Comparison of ENCODE assay signal across 31 mouse cellular contexts in the genomic region with DNA sequence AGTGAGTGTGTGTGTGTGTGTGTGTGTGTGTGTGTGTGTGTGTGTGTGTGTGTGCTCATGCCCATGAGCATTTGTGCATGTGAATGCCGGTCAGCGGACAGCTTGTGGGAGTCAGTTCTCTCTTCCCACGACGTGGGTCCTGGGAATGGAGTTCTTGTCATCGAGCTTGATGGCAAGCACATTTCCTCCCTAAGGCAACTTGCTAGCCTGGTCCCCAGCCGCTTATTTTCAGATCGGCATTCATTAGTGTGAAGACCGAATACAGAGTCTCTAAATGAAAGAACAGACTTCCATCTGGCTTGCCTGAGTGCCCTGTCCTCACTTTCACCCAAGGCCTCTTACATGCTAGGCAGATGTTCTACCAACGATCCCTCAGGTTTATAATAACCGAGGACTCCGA. TPM values are rescaled to one million over a fixed set of nuclear protein-coding genes. Genes with fewer than 3 reads are reported as not detected.
"Had no signal": no experiment of that assay in that cellular context is flagged by ENCODE, and none has a peak within 500 bp of the region (broad histone marks: within the 10 kb centered on the region; RNA-seq: fewer than 3 reads in every experiment).

No protein-coding gene starts in this region.

- H3K27me3 ChIP-seq: limb, embryonic 13.5 days; liver, embryonic 12.5 days; liver, embryonic 15.5 days; lung, embryonic 15.5 days; megakaryocyte, embryonic 14.5 days; midbrain, embryonic 13.5 days; neural tube, embryonic 13.5 days had no signal

- H3K4me1 ChIP-seq: liver, embryonic 12.5 days; liver, embryonic 15.5 days; megakaryocyte, embryonic 14.5 days; midbrain, embryonic 10.5 days had no signal

- H3K4me3 ChIP-seq: layer of hippocampus, adult 2 months; limb, embryonic 10.5 days; limb, embryonic 13.5 days; liver, embryonic 12.5 days; liver, embryonic 15.5 days; lung, embryonic 15.5 days; megakaryocyte, embryonic 14.5 days; midbrain, embryonic 10.5 days; midbrain, embryonic 13.5 days; myocyte; neural tube, embryonic 13.5 days had no signal

- H3K36me3 ChIP-seq: limb, embryonic 10.5 days; limb, embryonic 13.5 days; liver, embryonic 12.5 days; liver, embryonic 15.5 days; lung, embryonic 15.5 days; midbrain, embryonic 10.5 days; midbrain, embryonic 13.5 days; neural tube, embryonic 13.5 days had no signal

- ATAC-seq: liver, embryonic 12.5 days; midbrain, embryonic 13.5 days; midbrain, embryonic 16.5 days had no signal

- H3K9ac ChIP-seq: limb, embryonic 13.5 days; liver, embryonic 12.5 days; liver, embryonic 15.5 days; lung, embryonic 15.5 days; midbrain, embryonic 13.5 days; neural tube, embryonic 13.5 days had no signal

- H3K27ac ChIP-seq: kidney, postnatal 0 days; layer of hippocampus, adult 2 months; limb, embryonic 10.5 days; liver, embryonic 12.5 days; liver, embryonic 15.5 days; lung, embryonic 15.5 days; midbrain, embryonic 10.5 days; midbrain, embryonic 13.5 days; neural tube, embryonic 13.5 days; stomach, postnatal 0 days had no signal

- H3K4me2 ChIP-seq: limb, embryonic 13.5 days; liver, embryonic 12.5 days; liver, embryonic 15.5 days; lung, embryonic 15.5 days; midbrain, embryonic 13.5 days; neural tube, embryonic 13.5 days had no signal

- DNase-seq: kidney, postnatal 25 days; layer of hippocampus, adult 9-11 months; liver; lung, adult 18-20 months; lung, postnatal 10 days; lung, postnatal 36 days; right cerebral cortex, adult 18-20 months; right cerebral cortex, postnatal 14 days; right cerebral cortex, postnatal 4 days; thymus, adult 2 months; thymus, postnatal 14 days; thymus, postnatal 4 days had no signal

- H3K9me3 ChIP-seq: limb, embryonic 10.5 days; limb, embryonic 13.5 days; liver, embryonic 12.5 days; liver, embryonic 15.5 days; lung, embryonic 15.5 days; megakaryocyte, embryonic 14.5 days; midbrain, embryonic 10.5 days; midbrain, embryonic 13.5 days; neural tube, embryonic 13.5 days had no signal

RNA-seq across cellular contexts. Expression of gene Adgrf1, which starts 17.3 kb away (rescaled TPM):
- total RNA-seq: layer of hippocampus, adult 2 months; layer of hippocampus, postnatal 25 days; left cerebral cortex, adult 18-20 months; left cerebral cortex, postnatal 25 days; monocyte, adult 5-6 weeks had no signal
- polyA plus RNA-seq: limb, embryonic 10.5 days; lung, embryonic 15.5 days; midbrain, embryonic 10.5 days; midbrain, embryonic 13.5 days; midbrain, embryonic 16.5 days; myocyte; neural tube, embryonic 13.5 days; stomach, embryonic 14.5 days had no signal
